Mouse (Mus musculus) T-helper 2 cell (primary cell): ENCODE results near the gene Ccpg1.

Experiments
- in situ Hi-C: fragments of 300-600 bp; cut with MboI, MseI; formaldehyde crosslinking; loops from one replicate; pipeline ENCODE4 v1.15.1; 2025; ENCODE audit warnings: high pct_unique_total_duplicates

Ccpg1 gene

DNA sequence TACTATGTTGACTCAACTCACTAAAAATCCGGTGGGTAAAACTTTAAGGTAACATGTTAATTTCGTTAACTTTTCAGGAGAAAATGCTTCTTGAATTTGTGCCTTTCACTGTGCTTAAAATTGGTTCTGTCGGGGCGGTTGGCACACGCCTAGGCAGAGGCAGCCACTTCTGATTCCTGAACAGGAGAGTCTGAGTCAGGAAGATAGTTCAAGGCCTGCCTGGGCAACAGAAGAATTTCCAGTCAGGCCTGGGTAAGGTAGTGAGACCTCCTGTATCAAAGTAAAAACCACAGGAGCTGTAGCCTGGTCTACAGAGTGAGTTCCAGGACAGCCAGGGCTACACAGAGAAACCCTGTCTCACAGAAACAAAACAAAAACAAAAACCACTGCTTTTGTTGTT is 7.3 kb downstream of the Ccpg1 start:
- in situ Hi-C loops = no loop called here

DNA sequence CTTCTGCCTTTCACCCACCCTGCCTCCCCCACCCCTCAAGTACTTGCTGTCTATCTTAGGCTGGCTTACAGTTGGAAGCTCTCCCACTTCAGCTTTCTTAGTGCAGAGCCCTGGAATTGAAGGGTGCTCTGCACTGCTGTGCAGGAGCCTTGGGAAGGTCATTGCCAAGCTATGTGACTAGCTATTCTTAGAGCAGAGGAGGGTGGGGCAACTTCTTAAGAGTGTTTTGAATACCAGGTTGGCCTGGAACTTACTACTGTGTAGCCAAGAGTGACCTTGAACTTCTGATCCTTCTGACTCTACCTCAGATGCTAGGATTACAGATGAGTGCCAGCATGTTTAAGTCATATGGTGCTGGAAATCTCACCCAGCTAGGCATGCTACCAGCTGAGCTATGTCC is 10.9 kb downstream of the Ccpg1 start:
- in situ Hi-C loops = no loop called here

DNA sequence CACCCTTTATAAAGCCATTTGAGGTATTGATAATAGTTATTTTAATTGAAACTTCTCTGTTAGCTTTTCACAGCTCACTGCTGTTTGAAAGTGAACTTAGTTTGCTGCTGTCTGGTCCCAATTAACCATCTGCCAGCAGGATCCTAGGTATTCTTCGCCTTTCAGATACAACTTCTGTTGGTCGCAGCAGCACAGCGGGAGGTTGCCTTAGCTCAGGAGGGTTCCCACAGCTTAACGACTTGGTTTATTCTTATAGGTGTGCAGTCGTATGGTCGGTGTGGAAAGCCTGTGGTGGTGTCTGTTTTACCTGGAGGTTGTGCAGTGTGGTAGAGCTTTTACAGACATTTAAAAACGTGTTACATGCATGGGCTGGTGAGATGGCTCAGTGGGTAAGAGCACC is 11.6 kb downstream of the Ccpg1 start:
- in situ Hi-C loops = no loop called here

DNA sequence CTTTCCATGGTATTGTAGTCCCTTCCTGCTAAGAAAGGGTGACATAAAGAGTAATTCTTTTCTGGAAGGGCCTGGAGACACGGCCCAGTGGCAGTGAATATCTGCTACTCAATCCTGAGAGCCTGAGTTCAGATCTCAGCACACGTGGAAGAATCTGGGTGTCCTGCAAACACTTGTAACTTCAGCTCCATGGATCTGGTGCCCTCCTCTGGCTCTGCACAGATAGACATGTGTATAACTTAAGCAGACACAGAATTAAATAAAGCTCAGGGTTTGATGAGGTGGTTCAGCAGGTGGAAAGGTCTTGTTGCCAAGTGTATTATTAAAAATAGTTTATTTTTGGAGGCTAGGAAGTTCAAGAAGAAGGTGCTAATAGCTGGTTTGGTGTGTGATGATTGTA is 15.3 kb downstream of the Ccpg1 start:
- in situ Hi-C loops = no loop called here

DNA sequence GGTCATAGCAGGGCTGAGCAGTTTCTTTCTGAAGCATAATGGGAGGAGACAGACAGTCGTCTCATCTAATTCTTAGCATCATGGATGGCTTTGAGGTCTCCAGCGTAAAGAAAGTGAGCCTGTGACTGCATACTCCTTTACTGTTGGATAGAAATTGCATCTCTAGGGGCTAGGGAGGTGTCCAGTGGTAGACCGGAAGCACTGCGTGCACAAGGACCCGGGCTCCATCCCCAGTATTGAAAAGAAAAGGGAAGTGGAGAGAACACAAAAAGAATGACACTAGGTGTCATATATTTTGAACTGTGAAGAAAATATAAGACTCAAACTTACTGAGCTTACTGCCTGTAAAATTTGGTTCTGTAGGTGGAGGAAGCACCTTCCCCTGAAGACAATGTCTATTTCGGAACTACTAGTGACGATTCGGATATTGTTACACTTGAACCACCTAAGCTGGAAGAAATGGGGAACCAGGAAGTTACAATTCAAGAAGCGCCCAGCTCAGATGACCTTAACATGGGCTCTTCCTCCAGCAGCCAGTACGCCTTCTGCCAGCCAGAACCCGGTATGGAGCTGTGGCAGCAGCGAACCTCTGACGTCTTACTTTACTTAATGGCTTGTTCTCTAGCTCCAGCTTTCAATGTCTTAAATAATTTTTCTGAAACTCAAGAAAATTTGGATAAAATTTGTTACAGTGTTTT is 16.2 kb downstream of the Ccpg1 start:
- in situ Hi-C loops = no loop called here

DNA sequence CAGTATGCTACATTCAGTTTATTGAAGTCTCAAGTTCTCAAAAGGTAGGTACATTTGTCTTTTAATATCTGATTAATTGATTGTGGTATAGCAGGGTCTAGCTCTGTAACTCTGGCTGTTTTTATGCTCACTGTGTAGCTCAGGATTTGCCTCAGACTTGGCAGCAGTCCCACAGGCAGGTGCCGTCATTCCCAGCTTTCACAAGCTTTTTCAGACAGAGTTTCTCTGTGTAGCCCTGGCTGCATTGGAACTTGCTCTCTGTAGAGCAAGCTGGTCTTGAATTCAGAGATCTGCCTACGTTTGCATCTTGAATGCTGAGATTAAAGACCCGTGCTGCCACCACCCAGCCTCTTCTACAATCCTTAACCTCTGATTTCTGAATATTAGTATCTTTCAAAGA is 16.9 kb downstream of the Ccpg1 start:
- in situ Hi-C loops = no loop called here

DNA sequence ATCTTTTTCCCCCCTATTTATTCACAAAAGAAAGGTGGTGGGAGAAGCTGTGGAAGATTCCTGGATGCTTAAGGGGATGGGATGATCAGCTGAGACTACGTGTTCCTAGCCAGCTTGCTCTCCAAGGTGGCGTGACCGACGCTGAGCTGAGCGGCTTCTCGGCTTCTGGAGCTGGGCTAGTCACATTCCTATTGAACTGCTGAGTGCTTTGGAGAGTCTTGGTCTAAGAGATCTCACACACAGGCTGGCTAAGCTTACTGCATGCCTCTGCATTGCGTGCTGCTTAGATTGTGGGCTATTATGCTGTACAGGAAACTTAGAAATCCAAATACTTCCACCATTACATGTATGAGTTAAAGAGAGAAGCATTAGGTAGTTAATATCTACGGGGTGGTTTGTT is 18.8 kb downstream of the Ccpg1 start:
- in situ Hi-C loops = no loop called here

DNA sequence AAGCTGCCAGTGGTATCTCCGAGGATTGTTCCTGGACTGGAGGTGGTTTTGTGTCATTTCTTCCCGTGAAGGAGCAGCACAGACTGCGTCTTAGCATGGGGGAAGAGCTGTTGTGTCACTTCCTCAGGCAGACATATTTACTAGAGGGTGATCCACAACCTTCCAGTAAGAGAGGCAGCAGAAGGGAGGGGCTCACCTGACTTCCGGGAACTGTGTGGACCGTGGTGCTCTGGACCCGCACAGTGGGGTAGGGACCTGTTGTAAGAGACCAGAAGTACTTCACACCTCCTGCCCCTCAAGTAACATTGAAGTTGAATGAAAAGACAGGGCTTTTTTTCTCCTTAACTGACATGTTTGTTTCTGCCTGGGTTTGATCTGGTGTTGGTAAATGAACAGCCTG is 19.9 kb downstream of the Ccpg1 start:
- in situ Hi-C loops = no loop called here

DNA sequence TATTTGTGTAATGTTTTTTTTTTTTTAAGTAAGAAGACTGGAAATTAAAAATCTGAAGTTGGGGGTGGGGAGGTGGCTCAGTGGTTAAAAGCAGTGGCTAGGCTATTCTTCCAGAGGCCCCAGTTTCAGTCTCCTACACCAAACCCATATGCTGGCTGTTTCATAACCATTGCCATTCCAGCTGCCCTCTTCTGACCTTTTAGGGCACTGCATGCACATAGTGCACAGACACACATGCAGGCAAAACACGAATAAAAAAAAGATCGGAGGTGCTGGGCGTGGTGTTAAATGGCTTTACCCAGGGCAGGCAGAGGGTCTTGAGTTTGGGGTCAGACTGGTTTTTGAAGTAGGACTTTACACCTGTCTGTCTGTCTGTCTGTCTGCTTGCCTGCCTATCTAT is 20.9 kb downstream of the Ccpg1 start:
- in situ Hi-C loops = no loop called here

DNA sequence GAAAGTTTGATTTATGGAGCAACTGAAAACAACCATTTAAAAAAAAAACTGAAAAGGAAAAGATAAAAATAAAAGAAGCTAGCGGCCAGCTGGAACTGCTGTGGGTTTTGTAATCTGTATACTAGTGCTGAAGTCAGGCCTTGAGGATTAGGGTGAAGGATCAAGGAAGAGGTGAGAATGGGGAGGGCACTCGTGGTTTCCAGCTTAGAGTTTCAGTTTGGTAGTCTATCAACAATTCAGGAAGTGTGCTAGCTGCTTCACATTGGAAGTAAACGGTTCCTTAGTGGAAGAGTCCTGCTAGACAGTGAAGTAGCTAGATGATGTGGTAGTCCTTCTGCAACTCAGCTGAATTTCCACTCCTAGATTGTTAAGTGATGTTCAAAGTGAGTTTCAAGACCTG is 23.2 kb downstream of the Ccpg1 start:
- in situ Hi-C loops = no loop called here

DNA sequence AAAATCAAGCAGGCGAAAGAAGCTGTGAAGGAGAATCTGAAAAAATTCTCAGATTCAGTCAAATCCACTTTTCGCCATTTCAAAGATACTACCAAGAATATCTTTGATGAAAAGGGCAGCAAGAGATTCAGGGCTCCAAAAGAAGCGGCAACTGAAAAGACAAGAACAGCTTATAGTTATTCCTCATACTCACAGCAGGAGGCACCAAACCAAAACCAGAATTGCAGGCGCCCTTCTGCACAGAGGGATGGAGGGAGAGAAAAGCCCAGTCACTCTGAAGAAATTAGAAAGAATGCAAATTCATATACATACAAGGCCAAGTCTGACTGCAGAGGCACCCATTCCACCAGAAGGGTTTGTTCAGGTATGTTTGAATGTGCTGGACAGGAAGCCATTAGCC is 27.4 kb downstream of the Ccpg1 start:
- in situ Hi-C loops = no loop called here

DNA sequence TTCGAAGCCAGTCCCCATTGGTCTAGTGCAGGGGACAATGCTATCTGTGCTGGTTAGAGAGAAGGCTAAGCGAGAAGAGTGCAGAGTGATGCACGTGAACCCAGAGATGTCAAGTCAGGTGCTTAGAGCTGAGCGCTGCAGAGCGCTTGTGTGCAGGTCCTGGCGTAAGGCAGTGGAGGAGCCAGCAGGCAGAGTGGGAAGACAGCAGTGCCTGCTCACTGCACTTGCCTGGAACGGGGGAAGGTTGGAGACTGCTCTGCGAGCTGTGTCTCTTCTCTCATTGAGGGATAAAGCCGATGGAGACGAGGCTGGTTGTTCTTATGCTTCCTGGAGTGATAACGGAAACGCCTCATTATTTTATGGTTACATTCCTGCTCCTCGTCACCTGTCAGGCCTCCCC is 29.5 kb downstream of the Ccpg1 start:
- in situ Hi-C loops = no loop called here

DNA sequence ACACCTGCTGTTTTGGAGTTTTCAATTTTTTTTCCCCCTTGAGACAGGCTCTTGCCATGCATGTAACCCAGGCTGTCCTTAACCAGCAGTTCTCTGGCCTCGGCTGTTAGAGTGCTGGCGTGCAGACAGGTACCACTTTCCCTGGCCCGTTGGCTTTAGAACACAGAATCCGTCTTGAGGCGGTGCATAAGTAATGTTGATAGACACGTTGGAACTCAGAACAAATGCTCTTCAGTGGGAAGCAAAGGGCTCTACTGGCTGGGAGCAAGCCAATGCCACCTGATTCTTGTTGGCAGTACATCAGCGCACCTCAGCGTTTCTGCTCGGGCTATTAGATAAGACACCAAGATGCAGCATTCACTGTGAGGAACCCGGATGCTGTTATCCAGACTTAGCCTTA is 34.6 kb downstream of the Ccpg1 start:
- in situ Hi-C loops = no loop called here

DNA sequence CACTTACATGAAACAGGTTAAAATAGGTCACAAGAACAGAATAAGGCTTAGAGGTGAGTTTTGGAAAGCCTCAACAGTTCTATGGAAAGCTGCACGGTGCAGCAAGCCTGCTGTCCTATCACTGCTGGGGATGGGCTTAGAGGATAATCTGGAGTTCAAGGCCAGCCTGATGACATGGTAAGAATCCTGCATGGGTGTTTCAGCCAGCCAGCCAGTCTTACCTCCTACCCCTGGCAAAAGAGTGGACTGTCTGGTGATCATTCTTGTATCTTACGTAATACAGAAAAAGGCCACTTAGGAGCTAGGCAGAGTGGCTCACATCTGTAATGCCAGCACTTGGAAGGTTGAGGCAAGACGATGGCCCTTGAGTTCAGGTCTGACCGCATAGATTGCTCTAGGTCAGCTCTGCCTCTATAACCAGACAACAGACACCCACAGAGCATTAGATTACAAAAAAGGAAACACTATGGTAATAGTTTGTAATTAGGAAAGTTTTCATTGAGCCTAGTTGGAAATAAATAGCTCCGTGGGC is 35.4 kb downstream of the Ccpg1 start:
- in situ Hi-C loops = no loop called here

DNA sequence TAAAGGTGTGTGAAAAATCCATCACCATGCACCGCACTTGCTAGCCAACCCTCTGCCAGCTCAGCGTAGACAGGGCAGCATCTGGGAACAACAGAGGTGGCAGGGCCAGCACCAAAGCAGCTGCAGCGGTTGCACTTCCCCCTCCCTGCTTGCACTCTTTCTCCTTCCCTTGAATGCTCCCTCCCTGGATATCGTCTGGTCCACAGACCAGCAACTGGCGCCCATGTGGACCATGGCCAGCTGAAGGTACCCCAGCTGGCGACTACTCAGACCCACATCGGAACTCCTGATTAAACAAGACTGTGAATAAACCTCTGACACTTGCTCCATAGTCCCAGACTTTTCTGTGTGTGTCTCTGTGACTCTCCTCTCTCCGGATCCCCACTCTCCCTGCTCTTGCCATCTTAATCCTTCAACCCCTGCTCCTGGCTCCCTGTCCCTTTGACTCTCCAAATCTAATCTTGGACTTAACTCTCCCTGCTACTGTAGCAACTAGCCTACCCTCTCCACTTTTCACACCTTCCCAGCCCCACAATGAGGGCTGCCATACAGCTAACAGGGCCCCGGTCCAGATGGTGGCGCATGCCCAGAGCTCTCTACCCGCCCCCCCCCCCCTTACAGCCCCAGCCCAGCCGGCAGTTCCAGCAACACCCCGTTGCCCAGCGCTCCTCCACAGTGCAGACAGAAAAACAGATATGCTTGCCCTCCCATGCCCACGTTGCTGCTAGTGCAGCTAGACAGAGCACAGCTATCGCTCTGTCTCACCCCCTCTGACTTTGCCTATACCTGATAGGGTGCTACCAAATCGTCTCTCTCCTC is 40.8 kb downstream of the Ccpg1 start:
- in situ Hi-C loops = no loop called here

DNA sequence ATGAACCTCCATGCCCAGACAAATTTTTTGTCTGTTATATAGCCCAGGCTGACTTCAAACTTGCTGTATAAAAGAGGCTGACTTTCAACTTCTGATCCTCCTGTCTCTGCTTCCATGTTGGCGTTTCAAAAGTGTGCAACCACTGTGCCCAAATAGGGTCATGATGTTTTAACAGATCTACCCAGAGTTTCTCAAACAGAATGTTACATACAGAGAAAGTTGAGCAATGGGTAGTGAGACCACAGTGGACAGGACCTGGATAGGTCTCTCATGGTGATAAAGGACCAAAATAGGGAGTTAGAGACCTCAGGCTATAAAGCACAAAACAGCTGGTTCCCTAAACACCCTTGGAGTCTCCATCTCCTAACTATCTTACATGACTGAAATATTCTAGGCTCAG is 45.2 kb downstream of the Ccpg1 start:
- in situ Hi-C loops = no loop called here

DNA sequence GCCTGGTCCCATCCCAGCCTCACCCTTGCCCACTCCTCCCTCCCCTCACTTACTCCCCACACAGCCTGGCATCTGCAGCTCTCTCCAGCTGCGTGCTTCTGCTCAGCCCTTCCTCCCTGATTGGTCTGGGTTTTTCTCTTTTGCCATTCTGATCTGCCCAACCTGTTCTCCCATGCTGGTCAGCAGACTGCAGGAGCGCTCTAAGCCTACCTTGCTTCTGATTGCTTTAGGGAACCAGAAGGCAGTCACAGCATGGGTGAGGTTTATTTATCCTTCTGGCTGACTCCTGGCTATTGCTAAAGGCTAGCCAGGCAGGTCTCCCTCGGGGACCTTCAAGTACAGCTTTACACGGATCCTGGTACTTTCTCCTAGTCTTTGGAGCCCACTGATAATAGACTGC is 46.2 kb downstream of the Ccpg1 start:
- in situ Hi-C loops = no loop called here

DNA sequence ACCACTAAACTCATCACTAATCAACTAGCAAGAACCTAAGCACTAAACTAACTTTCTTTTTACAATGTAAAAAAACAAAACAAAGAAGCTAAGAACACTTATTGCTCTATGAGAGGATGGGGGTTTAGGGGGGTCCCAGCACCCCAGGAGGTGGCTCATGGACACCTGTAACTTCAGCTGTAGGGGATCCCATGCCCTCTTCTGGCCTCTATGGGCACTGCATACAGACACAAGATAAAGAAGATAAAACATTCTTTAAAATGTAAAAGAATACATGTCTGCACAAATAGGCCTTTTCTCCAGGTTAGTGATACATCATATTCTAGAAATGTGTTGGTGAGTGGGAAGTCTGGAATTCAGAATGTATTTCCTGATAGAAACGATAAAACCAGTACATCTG is 48.2 kb downstream of the Ccpg1 start:
- in situ Hi-C loops = no loop called here

DNA sequence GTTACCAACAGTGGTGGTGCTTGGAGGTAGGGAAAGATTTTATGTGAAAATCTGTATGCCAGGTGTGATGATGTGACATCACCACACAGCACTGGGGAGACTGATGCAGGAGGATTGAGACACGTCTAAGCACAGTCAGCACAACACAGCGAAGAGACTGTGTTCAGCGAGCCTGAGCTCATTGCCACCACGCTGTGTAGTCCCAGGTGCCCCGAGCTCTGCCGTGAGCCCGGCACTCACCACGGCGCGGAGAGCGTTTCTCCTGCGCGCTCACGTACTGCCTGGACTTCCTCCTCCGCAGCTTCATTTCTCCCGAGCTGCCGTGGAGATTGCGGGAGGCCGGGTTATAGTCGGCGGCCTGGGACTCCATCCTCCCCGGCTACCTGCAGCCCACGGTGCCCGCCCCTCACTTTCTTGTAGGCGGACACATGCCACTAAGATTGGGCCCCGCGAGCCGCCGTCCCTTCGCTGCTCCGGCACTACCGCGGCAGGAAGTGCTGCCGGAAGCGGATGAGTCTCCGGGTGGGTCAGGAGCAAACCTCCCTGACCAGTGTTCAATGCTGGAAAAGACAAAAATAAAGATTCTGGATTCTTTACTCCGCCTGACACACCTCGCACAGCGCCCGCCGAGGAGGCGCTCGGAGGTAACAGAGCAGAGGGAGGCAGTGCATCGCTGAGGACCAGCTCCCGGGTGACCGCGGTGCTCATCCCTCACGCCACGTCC is 54.2 kb downstream of the Ccpg1 start:
- in situ Hi-C loops = no loop called here

DNA sequence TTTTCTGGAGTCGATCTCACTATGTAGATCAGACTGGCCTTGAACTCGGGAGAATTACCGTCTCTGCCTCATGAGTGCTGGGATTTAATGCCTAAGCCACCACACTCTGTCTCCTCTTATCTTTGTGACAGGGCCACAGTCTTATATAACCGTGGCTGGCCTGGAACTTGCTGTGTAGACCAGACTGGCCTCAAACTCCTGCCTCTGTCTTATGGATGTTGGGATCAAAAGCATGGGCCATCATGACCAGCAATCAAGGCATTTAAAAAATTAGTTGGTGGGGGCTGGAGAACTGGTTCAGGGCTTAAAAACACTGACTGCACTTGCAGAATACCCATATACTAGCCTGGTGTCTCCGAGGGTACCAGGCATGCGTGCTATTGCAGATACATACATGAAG is 54.9 kb downstream of the Ccpg1 start, which contains the start of gene Pigb:
Gene Pigb, minus strand, starts transcription at position 299 of the 400 bp plus-strand sequence.
- in situ Hi-C loops = loop anchor here (5.0 kb wide), 1 partner anchor 73 kb away; no protein-coding TSS in a partner anchor

DNA sequence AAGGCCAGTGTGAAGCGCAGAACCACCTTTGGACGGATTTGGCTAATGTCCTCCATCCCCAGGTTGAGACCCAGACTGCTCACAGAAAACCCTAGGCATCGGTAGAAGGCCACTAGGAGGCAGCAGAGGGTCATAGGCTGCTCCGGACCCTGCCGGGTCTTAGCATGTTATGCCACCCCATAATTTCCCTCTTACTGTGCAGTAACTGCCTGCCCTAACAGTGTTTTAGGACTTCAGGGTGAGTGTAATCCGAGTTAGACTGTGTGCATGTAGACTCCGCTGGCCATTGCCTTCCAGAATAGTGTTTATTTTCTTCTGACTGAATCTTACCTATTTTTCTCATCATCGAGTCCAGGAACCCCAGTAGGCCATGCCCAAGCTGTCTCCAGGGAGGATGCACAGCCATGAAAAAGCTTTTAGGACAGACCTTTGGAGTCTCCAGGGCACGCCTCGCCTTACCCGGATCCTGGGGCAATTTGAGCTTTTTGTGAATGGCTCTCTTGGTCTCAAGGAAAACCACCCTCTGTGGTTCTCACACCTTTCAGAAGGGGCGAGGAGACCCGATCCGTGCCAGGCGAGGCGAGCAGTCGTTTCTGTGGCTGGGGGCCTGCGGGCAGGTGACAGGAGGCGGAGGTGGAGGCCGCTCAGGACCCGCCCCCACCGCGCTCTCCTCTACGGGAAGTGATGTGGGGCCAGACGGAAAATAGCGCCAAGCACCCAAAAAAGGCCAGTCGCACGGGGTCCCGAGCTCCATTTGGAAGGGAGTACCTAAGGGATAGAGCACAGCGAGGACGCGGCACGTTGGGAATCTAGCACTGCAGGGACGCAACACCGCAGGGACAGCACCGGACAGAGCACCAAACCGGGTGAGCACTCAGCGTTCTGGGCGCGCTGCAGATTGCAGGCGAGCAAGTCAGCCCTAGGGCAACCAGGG is 59.2 kb downstream of the Ccpg1 start, which contains the start of gene Rab27a:
Gene Rab27a, plus strand, starts transcription at position 709 of the 934 bp plus-strand sequence.
- in situ Hi-C loops = loop anchor here (5.0 kb wide), 2 partner anchors 43 to 77 kb away; no protein-coding TSS in a partner anchor
